Mouse (Mus musculus): ENCODE measurements around the gene Ffar4.

GRCm38 (mm10) chr19:38161648-38162354 lies 64.9 kb downstream of the Ffar4 start:
- no peak for TF ChIP-seq CTCF (IDR thresholded peaks at IDR 0.05; ENCODE audit: borderline replicate concordance, extremely low read depth, insufficient read depth, insufficient read length)
- TF ChIP-seq POLR2A (IDR thresholded peaks at IDR 0.05; ENCODE audit: borderline replicate concordance, extremely low read depth, insufficient read depth, insufficient read length, poor library complexity, severe bottlenecking): no peak

All from brain, embryonic 14.5 days (tissue).